Mouse (Mus musculus): ENCODE measurements around the gene H3f3a.
A peak's percentile ranks its signal among the peaks of the same experiment; 100 is the strongest.

The H3f3a gene

DNA sequence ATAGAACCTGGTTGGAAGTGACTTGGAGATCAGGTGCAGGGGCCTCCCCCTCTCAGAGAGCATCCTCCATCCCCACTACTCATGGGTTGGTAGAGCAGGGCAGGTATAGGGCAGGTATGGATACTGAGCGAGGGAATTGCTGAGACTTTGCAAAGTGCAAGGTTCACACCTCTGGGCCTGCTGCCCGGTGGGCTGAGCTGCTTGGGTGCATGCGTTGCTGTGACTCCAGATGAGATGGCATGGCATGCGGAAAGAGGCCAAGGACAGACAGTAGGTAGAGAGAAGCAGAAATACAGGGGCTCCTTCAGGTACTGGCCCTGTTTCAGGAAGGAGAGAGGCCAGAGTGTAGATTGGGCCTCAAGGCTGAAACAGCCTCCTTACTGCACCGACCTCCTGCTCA, 32.5 kb downstream of the H3f3a start:
- no peak for DNase-seq

DNA sequence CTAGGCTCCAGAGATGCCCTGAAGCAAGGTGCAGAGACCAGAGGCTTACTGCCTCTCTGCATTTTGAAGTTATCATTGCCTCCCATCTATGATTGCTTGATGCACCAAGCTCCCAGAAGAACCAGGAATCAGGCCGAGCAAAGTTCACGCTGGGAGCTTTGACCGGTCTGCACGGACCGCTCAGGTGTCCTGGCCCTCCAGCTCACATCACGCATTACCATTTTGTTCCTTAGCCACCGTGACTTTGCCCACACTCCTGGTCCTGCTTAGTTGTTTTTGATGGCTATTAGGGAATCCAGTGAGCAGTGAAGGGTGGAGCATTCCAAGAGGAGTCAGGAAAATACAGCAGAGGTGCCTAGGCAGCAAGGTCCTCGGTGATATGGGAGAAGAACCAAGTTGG, 33.5 kb downstream of the H3f3a start:
- no peak for DNase-seq

DNA sequence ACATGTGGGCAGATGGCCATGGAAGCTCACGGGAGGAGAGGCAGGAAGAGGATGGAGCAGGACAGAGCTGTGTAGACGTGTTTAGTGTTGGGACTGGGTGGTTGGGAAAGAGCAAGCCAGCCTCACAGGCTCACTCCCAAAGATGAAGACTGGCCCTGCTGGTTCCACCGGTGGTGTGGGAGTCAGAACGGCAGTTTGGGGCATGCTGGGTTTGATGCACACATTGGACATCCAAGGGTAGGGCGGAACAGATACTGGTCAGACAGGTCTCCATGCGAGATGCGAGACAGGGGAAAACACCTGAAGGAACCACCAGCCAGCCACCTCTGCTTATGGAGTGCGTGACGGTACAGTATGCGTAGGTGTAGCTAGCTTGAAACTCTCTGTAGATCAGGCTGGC, 34.8 kb downstream of the H3f3a start:
- no peak for DNase-seq

DNA sequence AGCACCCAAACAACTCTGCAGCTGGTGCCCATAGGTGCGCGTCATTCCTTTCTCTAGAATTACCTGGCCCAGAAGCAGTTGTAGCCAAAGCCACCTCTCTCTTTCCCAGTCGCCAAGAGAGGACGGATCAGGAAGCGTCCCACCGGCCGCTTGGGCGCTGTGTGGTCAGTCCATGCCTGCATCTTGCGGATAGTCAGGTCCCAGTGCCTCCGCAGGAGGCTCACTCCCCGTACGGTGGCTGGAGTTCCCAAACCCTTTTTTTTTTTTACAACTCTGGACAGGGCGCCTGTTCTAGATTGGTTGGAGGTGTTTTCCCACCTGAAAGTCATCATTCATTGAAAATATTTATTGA, 35.4 kb downstream of the H3f3a start:
- DNase-seq = no peak

DNA sequence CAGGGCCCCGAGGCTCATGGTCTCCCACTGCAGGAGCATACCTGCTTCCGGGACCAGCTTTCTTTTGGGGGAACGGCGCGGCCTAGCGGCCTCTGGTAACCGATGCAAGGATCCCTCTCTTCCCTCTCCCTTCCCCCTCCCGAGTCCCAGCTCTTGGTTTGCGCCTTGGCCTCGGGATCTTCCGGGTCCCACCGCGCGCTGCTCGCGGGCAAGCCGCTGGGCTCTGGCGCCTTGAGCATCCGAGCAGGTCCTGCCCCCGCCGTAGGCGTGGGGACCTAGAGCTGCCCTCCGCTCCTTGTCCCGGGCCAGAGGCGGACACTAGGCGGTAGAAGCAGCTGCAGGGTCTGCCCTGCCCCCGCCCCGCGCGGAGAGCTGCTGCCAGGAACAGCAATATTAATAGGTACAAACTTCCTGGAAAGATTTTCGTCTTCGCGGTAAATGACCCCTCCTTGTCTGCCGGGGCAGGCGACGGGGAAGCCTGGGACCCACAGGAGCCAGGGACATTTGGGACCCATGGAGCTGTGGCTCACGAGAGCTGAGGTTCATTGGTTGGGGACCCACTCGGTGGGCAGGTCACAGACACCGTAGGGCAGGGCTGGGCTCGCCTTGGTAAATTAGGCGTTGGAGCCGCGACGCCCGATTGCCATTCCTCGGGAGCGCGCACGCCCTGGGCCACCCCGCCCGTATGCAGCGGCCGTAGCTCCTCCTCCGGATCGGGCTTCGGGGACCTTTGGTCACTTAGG, 35.9 kb downstream of the H3f3a start:
- peak; percentile 88 to 94 for DNase-seq

DNA sequence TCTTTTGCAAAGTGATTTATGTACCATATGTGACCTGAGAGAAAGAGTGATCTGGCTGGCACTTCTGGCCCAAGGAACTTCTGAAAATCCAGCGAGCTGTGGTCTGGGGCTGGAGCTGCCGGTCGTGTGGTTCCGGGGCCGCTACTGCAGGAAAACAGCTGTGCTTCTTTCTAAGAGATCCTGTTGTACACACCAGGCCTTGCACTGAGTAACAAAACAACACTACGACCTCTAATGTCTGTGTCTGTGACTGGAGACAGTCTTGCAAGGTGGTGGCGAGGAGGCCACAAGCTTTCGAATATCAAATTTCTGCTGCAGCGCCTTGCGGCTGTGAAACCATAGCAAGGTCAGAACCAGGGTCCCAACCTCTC, 36.5 kb downstream of the H3f3a start:
- no peak for DNase-seq

DNA sequence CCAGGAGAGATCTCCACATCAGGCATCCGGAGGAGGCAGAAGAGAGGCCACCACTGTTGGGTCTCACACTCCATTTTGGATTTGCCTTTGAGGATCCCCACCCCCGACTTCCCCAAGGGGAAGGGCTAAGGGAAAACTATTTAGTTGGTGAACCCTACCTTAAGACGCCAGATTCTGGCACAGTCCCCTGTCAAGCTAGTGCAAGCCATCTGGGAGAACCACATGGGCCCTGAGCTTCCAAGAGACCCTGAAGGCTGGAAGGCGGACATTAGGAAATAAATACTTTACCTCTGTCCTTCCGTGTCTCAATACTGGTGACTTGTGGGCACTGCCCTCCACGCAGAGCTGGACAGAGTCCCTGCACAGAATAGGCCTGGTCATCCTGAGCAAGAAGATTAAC, 37.2 kb downstream of the H3f3a start:
- no peak for DNase-seq

DNA sequence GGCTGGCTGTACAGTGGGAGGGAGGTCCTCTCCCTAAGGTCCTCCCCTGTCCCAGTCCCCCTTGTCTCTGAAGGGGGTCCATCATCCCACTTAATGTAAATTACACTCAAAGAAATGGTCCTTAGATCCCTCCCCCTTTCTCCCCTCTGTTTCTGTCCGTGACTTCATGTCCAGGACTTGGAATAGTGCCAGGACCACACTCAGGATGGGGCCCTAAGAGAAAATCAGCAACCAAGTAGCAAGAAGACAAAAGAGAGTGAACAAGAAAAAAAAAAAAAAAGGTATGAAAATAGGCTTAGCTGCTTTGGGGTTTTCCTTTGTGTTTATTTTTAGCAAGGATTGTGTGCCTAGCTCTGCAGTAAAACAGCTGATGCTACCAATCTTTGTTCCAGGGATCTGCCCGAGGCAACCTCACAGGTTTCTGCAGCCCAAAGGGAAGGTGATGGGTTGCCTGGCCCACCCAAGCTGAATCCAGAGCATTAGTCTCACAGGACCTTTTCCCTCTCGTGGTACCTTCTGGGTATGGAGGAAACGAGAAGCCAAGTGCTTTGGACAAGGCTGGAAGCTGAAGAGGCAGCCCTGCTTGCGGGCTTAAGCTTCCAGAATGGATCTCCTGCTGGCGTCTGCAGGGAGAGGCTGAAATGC, 37.8 kb downstream of the H3f3a start:
- no peak for DNase-seq

DNA sequence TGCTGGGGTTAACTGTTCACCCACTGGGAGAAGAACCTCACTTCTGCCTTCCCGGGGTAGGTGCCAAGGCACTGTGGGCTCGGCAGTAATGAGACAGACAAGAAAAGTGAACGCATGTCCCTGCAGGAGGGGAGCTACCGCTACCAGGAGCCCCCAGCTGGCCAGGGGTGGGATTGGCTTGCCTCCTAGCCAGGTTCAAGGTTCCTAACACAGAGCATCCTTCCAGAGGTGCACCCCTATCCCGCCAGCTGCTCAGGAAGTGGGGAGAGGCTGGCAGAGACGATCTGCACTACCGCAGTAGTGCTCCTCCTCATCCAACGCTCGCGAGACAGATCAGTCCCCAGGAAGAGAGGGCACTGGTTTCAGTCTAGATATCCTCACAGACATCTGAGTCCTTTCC, 38.4 kb downstream of the H3f3a start:
- no peak for DNase-seq

DNA sequence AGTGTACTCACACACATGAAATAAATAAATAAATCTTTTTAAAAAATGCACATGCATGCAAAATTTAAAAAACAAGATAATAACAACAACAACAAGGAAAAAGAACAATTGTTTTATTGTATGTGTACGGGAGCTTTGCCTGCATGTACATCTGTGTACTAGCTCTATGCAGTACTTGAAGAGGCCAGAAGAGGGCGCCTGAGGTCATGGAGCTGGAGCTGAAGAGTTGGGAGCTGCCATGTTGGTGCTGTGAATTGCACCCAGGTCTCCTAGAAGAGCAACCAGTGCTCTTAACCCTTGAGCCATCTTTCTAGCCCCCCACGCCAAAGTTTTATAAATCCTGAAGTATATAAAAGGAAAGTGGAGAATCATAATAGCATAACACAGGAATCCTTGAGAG, 39.1 kb downstream of the H3f3a start:
- DNase-seq = peak; percentile 43 to 49

DNA sequence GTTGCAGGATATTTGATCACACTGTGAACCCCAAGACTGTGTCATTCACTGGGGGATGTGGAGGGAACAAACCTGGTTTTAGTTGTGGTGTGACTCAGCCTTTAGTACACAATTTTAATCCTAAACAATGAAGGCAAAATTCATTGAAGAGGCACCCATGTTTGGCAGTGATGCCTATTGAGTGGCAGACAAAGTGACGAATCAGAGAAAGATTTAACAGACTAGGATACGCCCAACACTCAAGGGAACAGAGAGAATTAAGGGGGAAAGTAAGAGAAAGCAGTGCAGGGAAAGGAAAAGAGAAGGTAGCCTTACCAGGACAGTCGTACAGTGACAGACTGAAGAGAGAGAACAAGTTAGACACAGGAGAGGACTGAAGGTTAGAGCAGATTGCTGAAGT, 41.5 kb downstream of the H3f3a start:
- DNase-seq = no peak

DNA sequence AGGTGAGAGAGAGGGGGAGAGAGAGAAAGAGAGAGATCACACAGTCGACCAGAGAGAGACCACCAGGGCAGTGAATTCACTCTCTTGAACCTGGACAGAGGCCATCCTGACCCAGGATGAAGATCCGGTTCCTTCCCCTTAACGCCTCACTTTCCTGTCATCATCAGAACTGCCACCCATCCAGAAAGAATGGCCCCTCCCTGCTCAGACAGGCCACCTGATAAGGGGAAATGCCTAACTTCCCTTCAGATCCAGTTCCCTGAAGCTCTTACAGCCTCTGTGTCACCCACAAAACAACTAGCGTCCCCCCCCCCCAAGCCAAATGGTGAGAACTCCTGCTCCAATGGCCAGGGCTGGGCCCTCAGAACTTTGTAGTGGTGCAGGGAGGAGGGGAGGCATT, 42.0 kb downstream of the H3f3a start:
- DNase-seq = no peak

DNA sequence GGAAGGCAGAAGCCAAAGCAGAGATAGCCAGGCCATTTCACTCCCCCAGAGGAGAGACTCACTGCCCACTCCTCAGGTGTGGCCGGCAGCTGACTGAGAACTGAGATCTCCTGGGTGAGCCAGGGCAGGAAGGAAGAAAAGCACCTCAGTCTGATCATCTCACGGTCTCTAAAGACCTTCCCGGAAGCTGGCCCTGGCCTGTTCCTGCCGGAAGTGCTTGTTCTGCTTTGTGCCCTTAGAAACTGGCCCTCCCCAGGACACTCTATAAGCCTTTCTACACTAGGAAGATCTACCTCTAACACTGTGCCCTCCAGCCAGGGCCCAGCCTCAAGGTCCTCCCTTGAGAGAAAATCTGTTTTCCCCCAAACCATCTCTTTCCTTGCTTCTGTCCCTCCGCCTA, 42.4 kb downstream of the H3f3a start:
- no peak for DNase-seq

DNA sequence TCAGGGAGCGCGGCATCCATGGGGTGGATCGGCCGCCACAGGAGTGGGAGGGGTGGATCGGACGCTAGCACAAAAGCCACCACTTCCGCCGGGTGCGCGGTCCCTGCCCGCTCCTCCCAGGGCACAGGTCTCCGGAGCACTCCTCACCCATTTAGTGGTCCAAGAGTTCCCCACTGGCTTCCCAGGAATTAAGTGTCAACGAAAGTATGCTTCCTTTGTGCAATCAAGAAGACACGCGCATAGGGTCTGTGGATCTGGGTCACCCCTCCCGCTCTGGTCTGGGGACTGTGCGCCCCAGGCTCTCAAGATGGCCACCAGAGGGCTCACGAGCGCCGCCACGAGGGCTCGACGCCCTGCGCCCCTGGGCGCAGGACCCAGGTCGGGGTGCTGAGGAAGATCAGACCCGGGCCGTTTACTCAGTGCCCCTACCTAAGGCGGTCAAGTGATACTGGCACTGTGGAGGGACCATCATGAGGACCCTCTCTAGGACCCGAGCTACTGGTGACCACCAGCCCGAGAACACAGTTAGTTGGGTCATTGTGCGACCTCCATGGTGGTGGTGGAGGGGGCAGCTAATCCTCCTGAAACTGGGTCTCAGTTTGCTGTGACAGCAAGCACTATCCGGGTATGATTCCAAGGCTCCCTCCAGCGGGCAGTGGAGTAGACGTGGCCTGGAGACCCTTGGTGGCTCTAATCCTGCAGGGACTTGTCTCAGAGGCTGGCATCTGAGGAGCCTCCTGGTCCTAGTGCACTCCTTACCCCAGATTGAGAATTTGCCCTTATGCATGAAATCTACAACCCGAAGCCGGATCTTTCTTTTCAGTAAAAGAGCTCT, 45.2 kb downstream of the H3f3a start:
- peak; percentile 85 to 91 for DNase-seq

DNA sequence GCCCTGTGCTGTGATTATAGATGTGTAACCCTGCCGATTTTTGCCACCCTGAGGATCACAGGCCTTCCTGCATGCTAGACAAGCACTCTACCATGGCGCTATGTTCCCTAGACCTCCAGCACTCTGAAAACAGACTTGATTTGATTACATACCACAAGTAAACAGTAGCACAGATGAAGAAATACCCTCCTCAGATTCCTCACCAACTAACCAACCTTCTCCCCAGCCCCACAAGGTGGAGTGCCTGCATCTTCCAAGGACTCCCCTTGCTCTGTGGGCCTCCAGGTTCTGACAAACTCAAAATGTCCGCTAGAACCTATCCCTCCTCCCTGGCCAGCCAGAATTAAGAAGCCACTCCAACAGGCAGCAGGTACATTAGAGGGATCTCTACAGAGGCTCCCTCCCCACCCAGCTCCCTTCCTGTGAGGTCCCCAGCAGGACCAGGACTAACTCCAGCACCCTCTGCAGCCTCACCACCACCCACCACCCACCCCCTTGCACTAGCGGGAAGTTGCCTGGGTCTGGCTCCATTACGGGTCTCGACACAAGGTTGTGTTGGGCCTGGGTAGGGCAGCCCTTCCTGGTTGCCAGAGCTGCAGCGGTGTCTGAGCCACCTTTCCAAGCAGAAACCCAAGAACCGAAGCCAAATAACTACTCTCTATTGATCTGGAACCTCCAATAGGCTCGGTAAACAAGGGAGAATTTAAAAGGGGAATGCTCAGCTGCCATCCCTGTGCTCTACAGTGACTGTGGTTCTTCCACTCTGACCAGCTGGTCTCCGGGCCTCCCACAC, 46.0 kb downstream of the H3f3a start:
- DNase-seq = peak; percentile 53 to 70

DNA sequence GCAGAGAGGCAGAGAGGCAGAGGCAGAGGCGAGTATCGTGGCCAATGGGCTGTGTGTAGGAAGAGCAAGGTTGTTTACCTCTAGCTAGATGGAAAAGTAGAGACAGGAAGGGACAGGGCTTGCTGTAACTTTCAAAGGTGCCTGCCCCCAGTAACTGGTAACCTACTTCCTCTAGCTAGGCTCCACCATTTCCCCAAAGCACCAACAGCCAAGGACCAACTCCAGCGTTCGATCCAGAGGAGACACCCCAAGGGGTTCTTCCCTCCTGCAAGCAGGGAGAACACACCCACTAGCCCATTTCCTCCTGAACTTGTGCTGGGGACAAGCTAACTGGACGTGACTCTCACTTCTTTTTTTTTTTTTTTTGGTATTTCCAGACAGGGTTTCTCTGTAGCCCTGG, 47.2 kb downstream of the H3f3a start:
- DNase-seq = no peak

DNA sequence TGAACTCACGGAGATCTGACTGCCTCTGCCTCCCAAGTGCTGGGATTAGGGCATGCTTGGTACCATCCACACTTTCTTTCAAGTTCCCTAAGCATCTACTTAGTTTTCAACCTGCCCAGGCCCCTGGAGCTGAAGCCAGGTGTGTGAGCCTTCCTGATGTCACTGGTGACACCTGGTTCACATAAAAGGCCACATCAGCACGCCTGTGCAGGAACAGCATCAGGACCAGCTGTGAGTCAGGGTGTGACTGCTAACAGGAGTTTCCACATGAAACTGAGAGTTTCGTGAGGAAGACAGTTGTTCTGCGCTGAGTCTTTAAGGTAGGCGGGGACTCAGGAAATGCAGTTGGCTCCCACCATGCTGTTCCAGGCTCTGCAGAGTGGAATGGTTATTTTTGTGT, 48.4 kb downstream of the H3f3a start:
- no peak for DNase-seq

DNA sequence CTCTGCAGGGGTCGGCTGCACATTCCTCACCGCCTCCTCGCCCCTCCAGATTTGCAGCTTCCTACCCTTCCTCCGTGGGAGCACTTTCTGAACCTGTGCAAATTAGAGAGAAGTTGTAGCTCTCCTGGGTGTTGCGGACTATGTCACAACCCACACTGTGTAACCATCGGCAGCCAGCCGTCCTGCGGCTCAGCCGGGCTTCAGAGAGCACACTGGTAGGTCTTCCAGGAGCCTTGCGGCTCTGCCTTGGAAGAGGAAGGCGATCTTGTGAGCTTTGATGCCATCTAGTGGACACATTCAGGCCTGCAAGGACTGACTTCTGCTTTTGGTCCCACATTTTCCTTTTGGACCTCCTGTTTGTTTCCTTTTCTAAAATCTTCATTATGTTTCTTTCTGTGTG, 49.9 kb downstream of the H3f3a start:
- peak; percentile 90 to 93 for DNase-seq

DNA sequence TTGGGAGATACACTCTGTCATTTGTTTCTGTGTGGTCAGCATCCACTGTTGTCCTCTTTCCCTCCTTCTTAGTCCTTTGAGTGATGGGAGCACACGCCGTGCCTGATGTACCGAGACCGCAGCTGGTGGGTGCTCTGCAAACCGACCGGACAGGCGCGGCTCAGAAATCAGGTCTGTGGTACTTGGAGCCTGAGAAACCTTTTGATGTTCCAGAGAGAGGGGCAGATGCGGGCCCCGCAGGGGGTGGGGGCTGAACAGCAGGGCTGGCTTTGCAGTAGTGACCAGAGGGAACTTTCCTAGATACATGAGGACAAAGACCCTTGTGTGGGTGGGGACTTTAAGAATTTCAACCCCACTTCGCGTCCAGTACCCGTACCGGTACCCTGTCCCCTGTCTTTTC, 50.4 kb downstream of the H3f3a start:
- peak in 1 of 2 experiments; percentile 42 for DNase-seq

DNA sequence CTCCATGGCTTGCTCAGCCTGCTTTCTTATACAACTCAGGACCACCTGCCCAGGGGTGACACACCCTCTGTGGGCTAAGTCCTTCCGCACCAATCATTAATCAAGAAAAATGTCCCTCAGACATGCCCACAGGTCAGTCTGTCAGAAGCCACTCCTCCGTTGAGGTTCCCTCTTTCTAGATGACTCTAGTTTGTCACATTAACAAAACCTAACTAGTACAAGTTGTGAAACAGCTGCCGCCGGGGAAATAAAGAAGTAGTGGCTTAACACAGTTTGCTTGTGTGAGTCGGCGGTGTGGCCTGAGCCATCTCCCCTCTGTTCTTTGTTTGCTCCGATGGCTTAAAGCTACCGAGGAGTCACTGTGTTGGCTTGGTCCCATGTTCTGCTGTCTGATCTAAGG, 51.1 kb downstream of the H3f3a start:
- DNase-seq = no peak

DNA sequence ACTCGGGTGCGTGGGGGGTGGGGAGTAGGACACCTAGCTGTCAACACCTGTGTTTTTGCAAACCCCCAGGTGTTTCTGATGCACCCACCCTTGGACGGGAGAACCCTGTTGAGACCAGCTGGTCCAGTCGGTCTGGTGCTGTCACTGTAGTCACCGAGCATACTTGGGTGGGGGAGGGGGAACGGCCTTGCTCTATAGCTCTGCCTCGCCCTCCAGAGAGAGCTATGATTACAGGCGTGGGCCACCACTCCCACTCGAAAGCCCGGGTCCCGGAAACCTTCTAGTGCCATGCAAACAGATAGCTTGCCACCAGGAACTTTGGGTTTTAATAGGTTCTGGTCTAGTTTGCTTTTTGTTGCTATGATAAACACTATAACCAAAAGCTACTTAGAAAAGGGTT, 51.6 kb downstream of the H3f3a start:
- DNase-seq = no peak

DNA sequence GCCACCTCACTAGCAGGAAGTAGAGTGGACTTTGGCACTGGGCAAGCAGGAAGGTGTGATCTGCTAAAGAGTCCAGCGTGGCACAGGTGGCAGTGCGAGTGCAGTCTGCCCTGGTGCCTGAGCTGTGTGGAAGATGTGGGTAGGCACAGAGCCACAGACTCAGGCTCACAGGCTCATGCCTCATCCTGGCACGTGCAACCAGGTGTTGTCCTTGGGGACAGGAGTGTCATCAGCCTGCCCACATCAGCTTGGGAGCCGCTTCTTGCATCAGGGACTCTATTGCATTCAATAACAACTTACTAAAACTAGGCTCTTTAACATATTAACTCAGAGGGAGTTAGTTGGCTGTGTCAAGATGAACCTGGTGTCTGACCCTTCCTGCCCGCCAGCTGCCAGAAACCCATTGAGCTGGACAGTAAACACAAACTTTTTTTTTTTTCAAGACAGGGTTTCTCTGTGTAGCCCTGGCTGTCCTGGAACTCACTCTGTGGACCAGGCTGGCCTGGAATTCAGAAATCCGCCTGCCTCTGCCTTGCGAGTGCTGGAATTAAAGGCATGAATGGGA, 55.7 kb downstream of the H3f3a start:
- DNase-seq = peak in 1 of 2 experiments; percentile 52

Data from kidney, postnatal 4 days (tissue).